Mouse (Mus musculus): Measurements from ENCODE around the gene Desi2. TPM values are rescaled to one million over a fixed set of nuclear protein-coding genes. Genes with fewer than 3 reads are reported as not detected.

Gene Desi2
- total RNA-seq (2023) = 1 to 10 TPM; 6.8 to 8.1 TPM

DNA sequence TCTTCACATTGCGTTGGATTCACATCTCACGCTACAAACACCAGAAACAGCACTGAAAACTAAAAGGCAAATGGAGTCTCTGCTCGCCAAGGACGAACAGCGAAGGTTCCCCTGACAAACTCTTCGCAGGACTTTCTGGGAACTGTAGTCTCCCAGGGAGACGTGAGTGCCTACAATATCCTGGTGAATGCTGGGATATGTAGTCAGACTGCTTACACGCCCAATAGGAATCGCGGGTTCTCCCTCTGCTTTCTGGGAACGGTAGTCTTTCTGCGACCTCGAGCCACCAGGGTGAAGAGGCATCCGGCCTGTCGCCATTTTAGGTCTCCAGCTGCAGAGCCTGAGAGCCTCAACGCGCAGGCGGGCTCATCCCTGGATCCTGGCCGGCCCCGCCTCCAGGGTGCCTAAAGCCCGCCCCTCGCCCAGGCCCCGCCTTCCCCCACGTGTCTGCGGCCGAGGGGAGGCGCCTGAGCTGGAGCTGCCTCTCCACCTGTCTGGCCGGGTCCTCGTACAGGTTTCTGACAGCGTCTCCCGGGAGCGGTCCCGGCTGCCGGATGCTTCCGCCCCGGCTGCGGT lies at the start of gene Desi2:
Gene Desi2 (plus strand): TSS at position 202 of the 576 bp plus-strand sequence.

Other genes with a start within 250 kb of the Desi2 start
- not detected for gene Catspere2, start 204.0 kb upstream of the Desi2 start, total RNA-seq (2023)
- gene Cox20, start 131.7 kb downstream of the Desi2 start, total RNA-seq (2023) = 10 to 100 TPM; 30.9 to 33.7 TPM
- gene Hnrnpu, start 150.4 kb downstream of the Desi2 start, total RNA-seq (2023) = 100 to 1,000 TPM; 508 to 523 TPM
- 1 to 10 TPM; 1.9 to 2.1 TPM for gene Efcab2, start 218.7 kb downstream of the Desi2 start, total RNA-seq (2023)

Measured in neutrophil, adult 83 days (primary cell).